Mouse (Mus musculus) B cell, adult 62 days (primary cell): ENCODE measurements around the gene Olfr1249. TPM values are rescaled to one million over a fixed set of nuclear protein-coding genes. Genes with fewer than 3 reads are reported as not detected.

Experiments used
- total RNA-seq: library from RNA; stranded (reverse); gene quantifications from 4 replicates; pipeline ENCODE4 v1.2.4, GENCODE M21; 2023

The Olfr1249 gene
- not detected in 4 replicates for total RNA-seq

DNA sequence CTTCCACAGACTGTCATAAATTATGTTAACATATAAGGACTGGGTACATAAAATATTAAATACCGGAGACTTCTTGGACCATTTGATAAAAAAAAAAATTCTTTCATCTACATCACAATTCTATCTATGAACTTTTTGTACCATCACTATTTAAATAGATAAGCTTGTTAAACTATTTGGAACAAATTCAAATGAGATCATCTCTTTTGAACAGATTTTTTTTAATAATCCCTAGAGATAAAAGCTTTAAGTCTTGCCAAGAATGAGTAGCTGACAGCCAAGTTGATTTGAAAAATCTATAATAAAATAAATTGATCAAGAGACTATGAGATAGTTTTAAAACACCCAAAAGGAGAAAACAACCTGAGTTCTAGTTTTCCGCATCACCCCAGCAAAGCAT lies at the start of gene Olfr1249:
Olfr1249 (minus strand) TSS at position 101 of the 400 bp plus-strand sequence.

DNA sequence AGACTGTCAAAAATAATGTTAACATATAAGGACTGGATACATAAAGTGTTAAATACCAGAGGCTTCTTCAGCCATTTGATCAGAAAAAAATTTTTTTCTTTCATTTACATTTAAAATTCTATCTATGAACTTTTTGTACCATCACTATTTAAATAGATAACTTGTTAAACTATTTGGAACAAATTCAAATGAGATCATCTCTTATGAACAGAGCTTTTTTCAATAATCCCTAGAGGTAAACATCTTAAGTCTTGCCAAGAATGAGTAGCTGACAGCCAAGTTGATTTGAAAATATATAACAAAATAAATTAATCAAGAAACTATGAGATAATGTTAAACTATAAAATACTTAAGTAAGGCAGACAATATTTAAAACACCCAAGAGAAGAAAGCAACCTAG lies 37.1 kb upstream of the Olfr1249 start, which contains the start of gene Olfr1251:
Olfr1251 (minus strand) TSS at position 101 of the 400 bp plus-strand sequence.

DNA sequence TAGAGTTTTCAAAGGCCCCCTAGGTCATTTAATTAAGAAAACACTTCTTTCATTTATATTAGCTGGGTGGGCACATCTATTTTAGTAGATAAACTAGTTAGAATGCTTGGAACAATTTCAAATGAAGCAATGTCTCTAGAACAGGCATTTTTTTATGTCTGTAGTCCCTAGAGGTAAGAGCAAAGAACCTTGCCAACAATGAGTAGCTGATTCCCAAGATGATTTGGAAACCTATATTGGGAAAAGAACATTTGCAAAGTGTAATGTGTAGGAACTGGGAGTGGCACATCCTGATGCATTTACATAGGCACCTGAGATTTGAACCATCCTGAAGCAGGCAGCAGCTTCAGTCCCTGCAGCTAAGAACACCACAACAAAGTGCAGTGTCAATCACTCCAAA lies 26.6 kb upstream of the Olfr1249 start, which contains the start of gene Olfr1250:
Olfr1250 (minus strand) TSS at position 101 of the 400 bp plus-strand sequence.

DNA sequence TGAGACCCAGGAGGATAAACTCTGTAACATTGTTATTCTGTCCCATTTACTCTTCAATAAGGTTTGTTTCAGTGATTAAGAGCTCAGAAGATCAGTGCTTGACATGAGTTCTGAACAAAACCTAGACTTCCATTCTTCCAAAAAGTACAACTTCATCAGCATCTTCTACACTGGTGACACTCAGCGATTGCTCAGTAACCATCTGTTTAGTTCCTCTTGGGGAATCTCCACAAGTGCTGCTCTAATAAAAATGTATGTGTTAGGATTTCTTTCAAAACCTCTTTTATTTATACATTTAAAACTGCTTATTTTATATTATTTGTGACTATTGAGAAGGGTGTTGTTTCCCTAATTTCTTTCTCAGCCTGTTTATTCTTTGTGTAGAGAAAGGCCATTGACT lies 16.6 kb downstream of the Olfr1249 start, which contains the start of gene Olfr1248:
Olfr1248 (minus strand) TSS at position 101 of the 400 bp plus-strand sequence.

DNA sequence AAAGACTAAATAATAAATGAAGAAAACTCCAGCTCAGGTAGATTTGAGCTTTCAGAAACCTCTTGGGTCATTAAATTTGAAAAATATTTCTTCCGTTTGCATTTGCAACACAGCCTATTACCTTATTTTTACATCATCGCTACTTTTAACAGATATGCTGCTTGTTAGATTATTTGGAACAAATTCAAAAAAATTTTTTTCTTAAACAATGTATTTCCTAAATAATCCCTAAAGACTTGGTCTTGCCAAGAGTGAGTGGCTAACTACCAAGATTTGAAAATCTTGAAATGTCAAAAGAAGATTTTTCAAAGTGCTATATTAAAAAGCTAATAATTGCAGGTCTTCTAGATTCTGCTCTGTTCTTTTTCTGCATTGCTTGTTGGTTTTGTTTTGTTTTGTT lies 20.8 kb downstream of the Olfr1249 start, which contains the start of gene Olfr1247:
Olfr1247 (minus strand) TSS at position 101 of the 400 bp plus-strand sequence.

DNA sequence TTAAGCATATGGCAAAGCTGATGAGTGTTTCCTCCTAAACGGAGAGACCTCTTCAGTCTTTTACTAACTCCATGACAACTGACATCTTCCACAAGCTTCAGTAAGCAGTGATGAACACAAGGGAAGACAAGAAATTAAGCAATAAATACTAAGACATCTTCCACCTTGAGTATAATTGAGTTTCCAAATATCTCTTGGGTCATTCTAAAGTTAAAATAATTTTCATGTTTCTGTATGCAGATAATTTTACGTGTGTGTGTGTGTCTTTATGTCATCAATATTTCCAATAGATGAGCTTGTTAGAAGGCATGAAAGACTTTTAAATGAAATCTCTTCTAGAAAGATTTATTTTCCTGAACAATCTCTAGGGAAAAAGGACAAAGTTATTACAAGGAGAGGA lies 41.7 kb downstream of the Olfr1249 start, which contains the start of gene Olfr1246:
Olfr1246 (minus strand) TSS at position 101 of the 400 bp plus-strand sequence.

Other genes starting within 250 kb of the Olfr1249 start
- gene Olfr1238, start 225.3 kb downstream of the Olfr1249 start, total RNA-seq = not detected in 4 replicates
- not detected in 4 replicates for gene Olfr1239, start 214.6 kb downstream of the Olfr1249 start, total RNA-seq
- gene Olfr1240, start 192.0 kb downstream of the Olfr1249 start, total RNA-seq = not detected in 4 replicates
- gene Olfr1241, start 147.9 kb downstream of the Olfr1249 start, total RNA-seq = not detected in 4 replicates
- gene Olfr1242, start 136.6 kb downstream of the Olfr1249 start, total RNA-seq = not detected in 4 replicates
- not detected in 4 replicates for gene Olfr1243, start 103.5 kb downstream of the Olfr1249 start, total RNA-seq
- gene Olfr1245, start 56.5 kb downstream of the Olfr1249 start, total RNA-seq = not detected in 4 replicates
- gene Olfr1246, start 41.8 kb downstream of the Olfr1249 start, total RNA-seq = not detected in 4 replicates
- gene Olfr1247, start 20.9 kb downstream of the Olfr1249 start, total RNA-seq = 0.14 to 0.15 TPM (median 0.15 TPM) in 3 of 4 replicates, not detected in the other
- gene Olfr1248, start 16.7 kb downstream of the Olfr1249 start, total RNA-seq = not detected in 4 replicates
- gene Olfr1250, start 26.5 kb upstream of the Olfr1249 start, total RNA-seq = not detected in 4 replicates
- not detected in 4 replicates for gene Olfr1251, start 37.0 kb upstream of the Olfr1249 start, total RNA-seq
- not detected in 4 replicates for gene Olfr1252, start 90.0 kb upstream of the Olfr1249 start, total RNA-seq
- gene Olfr1253, start 122.1 kb upstream of the Olfr1249 start, total RNA-seq = not detected in 4 replicates
- not detected in 4 replicates for gene Olfr1254, start 158.6 kb upstream of the Olfr1249 start, total RNA-seq
- not detected in 4 replicates for gene Olfr1255, start 177.1 kb upstream of the Olfr1249 start, total RNA-seq
- not detected in 4 replicates for gene Olfr1256, start 206.6 kb upstream of the Olfr1249 start, total RNA-seq
- not detected in 4 replicates for gene Olfr48, start 213.2 kb upstream of the Olfr1249 start, total RNA-seq
- gene Olfr1257, start 243.5 kb upstream of the Olfr1249 start, total RNA-seq = not detected in 4 replicates